8 mouse cellular contexts compared by ENCODE assay signal in genomic region chrX:71648848-71649454, GRCm38 (mm10). TPM values are rescaled to one million over a fixed set of nuclear protein-coding genes. Genes with fewer than 3 reads are reported as not detected.
DNase-seq lines count a peak whose midpoint lies in the region; ATAC-seq lines count a peak whose summit lies in the region.

No protein-coding gene starts in this region.

- peak; percentile 92 for ATAC-seq in forebrain, embryonic 15.5 days (replicated peaks)
- peak; percentile 88 for ATAC-seq in hindbrain, embryonic 15.5 days (ENCODE audit: low FRiP score, low read depth)
- ATAC-seq in activated CD4-positive, CD25-positive, alpha-beta regulatory T cell, adult 4 months: no peak

- WGBS in heart, embryonic 10.5 days: 50% methylated on average over 6 of the region's 6 CpGs
- 26% methylated on average over 6 of the region's 6 CpGs for WGBS in forebrain, embryonic 15.5 days
- 42% methylated on average over 6 of the region's 6 CpGs for WGBS in hindbrain, embryonic 15.5 days

- H3K4me2 ChIP-seq in forebrain, embryonic 15.5 days (replicated peaks): no peak overlapping the region
- H3K4me2 ChIP-seq in hindbrain, embryonic 15.5 days: no peak overlapping the region

- no peaks in the 10 kb centered on the region for H3K4me1 ChIP-seq in heart, embryonic 10.5 days
- H3K4me1 ChIP-seq in forebrain, embryonic 15.5 days: peaks cover 17% of the 10 kb centered on the region
- H3K4me1 ChIP-seq in hindbrain, embryonic 15.5 days (replicated peaks): 0 out of 2 replicates have a peak, but pooled peaks cover 5% of the 10 kb centered on the region

- H3K9me3 ChIP-seq in heart, embryonic 10.5 days: no peaks in the 10 kb centered on the region
- no peaks in the 10 kb centered on the region for H3K9me3 ChIP-seq in forebrain, embryonic 15.5 days
- H3K9me3 ChIP-seq in hindbrain, embryonic 15.5 days: no peaks in the 10 kb centered on the region

- no peaks in the 10 kb centered on the region for H3K27me3 ChIP-seq in heart, embryonic 10.5 days (ENCODE audit: insufficient read depth, poor library complexity, severe bottlenecking)
- H3K27me3 ChIP-seq in forebrain, embryonic 15.5 days: no peaks in the 10 kb centered on the region
- H3K27me3 ChIP-seq in hindbrain, embryonic 15.5 days: no peaks in the 10 kb centered on the region

- H3K27ac ChIP-seq in heart, embryonic 10.5 days: no peak overlapping the region
- H3K27ac ChIP-seq in forebrain, embryonic 15.5 days (replicated peaks): peak overlapping the region; percentile 39; the same call in 1 of the 2 replicates
- H3K27ac ChIP-seq in hindbrain, embryonic 15.5 days (replicated peaks): no peak overlapping the region

- intact Hi-C loops in left cerebral cortex, postnatal 4 days (cut with DNase I): loop anchor here (5.0 kb wide), 1 partner anchor 1253 kb away; no protein-coding TSS in a partner anchor

- H3K4me3 ChIP-seq in heart, embryonic 10.5 days: no peak overlapping the region
- no peak overlapping the region for H3K4me3 ChIP-seq in forebrain, embryonic 15.5 days
- H3K4me3 ChIP-seq in hindbrain, embryonic 15.5 days: no peak overlapping the region

- peak; percentile 20 to 34 for DNase-seq in heart, adult 18-20 months
- no peak for DNase-seq in heart, embryonic 10.5 days (ENCODE audit: low spot score)
- DNase-seq in brain, embryonic 18.5 days (ENCODE audit: low read depth, low spot score): peak; percentile 60
- DNase-seq in left cerebral cortex, postnatal 4 days: peak; percentile 77
- DNase-seq in ovary, postnatal 14 days (ENCODE audit: low spot score): peak; percentile 27

- H3K36me3 ChIP-seq in heart, embryonic 10.5 days: no peaks in the 10 kb centered on the region
- no peaks in the 10 kb centered on the region for H3K36me3 ChIP-seq in forebrain, embryonic 15.5 days
- no peaks in the 10 kb centered on the region for H3K36me3 ChIP-seq in hindbrain, embryonic 15.5 days

- H3K9ac ChIP-seq in forebrain, embryonic 15.5 days (replicated peaks): no peak overlapping the region
- H3K9ac ChIP-seq in hindbrain, embryonic 15.5 days: no peak overlapping the region

RNA-seq across cellular contexts. Expression of gene Gpr50, which starts 14.5 kb away (rescaled TPM):
- total RNA-seq in heart, adult 18-20 months (2021): not detected
- polyA plus RNA-seq in heart, embryonic 10.5 days (2016; fragmentation: Nextera tagmentation; extraction: Ambion mirVana): 0.90 and 5.7 TPM in 2 replicates
- polyA plus RNA-seq in forebrain, embryonic 15.5 days (2015; fragmentation: Nextera tagmentation; extraction: Ambion mirVana): 0.64 and 3.7 TPM in 2 replicates
- 2.3 and 2.7 TPM in 2 replicates for polyA plus RNA-seq in hindbrain, embryonic 15.5 days (2015; fragmentation: Nextera tagmentation; extraction: Ambion mirVana)
- total RNA-seq in left cerebral cortex, postnatal 4 days (2021): 1 to 10 TPM in 1 of 2 experiments, under 1 TPM in 1; 0.80 to 1.4 TPM
- polyA plus RNA-seq in activated CD4-positive, CD25-positive, alpha-beta regulatory T cell, adult 4 months (2017; shearing (Covaris generic)): not detected
